Mouse (Mus musculus) thymus, adult 2 months (tissue): ENCODE measurements at regions not wholly inside any gene's neighbourhood (a gene's known extent, or its start where the extent isn't known, plus 50 kb on each side); places are given as distances from the start of the nearest gene placed in this dataset.

Experiments used
- CTCF ChIP-seq: fragments of 200-500 bp; IDR thresholded peaks from 2 replicates; pipeline ENCODE4 v1.5.1; 2012; ENCODE audit warnings: mild to moderate bottlenecking, control low read depth, low read length, moderate library complexity, borderline replicate concordance; ENCODE audit not compliant: control insufficient read depth, poor library complexity, insufficient read depth; ENCODE audit errors: extremely low read depth
- POLR2A ChIP-seq: fragments of 200-500 bp; IDR thresholded peaks from 2 replicates; pipeline ENCODE4 v1.6.1; 2012; ENCODE audit warnings: mild to moderate bottlenecking, low read length, control low read depth, moderate library complexity; ENCODE audit not compliant: control insufficient read depth, poor library complexity, insufficient read depth; ENCODE audit errors: extremely low read depth

GRCm38 (mm10) chr7:75368315-75368714, 59.3 kb upstream of the Sv2b start:
- no peak for TF ChIP-seq CTCF
- no peak for TF ChIP-seq POLR2A
